Mouse (Mus musculus): Measurements from ENCODE around the gene Tha1. TPM values are rescaled to one million over a fixed set of nuclear protein-coding genes. Genes with fewer than 3 reads are reported as not detected.

Tha1 gene
- total RNA-seq (2021) = 1 to 10 TPM; 8.4 to 9.5 TPM
- polyA plus RNA-seq (2012; rRNA removed) = 40.3 and 49.3 TPM in 2 replicates
- long read RNA-seq, transcript Tha1-201 (7 exons, 1,770 nt) = major isoform, 6 of 7 reads
- long read RNA-seq, partial matches to known transcripts = 1 of 7 reads
- long read RNA-seq, other reads (novel, unspliced or antisense) = 0 of 7 reads

DNA sequence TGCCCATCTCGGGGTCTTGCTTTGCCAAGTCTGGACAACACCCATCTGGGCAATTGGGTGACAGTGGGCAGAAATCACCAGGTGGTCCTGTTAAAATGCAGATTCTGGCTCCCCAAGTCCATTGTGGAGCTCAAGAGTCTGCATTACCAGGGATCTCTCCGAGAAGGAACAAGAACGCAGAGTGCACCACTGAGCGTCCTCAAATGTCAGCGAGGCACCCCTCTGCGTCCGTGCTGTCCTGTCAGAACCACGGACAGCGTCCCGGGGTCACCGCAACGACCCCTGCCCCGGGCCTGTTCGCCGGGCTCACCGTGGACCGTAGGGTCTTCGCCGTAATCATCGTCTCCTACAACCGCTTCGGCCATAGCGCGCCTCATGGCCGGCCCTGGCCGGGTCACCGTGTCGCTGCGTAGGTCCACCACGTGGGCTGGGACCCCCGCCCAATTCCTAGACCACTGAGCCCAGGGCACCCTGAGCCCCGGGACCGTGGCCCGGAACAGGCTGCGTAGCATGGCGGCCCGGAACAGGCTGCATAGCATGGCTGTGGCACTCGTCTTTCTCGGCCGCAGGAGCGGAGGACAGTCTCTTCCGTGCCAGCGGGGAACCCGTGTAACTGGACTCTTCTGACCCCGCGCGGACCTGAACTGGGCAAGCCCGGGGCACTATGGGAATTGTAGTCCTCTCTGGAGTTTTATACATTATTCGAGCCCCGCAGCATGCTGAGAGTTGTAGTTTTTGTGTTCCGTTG, at the start of gene Tha1:
Tha1 (minus strand) TSS at position 621 of the 748 bp plus-strand sequence.
- DNase-seq = peak; percentile 89

DNA sequence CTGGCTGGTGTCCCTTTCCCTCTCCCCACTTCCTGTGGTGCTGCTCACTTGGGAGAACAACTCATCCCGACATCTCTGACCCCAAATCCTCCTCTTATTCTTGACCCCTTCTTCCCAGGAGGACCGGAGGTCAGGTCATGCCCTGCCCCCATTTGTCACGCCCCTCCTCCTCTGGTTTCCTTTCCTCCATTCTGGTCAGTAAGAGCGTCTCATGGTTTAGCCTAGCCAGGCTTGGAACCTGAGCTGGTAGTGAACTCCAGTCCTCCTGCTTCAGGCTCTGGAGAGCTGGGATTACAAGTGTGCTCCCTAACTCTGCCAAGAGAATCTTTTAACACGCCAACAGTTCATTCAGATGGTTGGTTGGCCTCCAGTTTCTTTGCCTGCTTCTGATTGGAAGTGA, 45.9 kb upstream of the Tha1 start:
- DNase-seq = peak; percentile 20

DNA sequence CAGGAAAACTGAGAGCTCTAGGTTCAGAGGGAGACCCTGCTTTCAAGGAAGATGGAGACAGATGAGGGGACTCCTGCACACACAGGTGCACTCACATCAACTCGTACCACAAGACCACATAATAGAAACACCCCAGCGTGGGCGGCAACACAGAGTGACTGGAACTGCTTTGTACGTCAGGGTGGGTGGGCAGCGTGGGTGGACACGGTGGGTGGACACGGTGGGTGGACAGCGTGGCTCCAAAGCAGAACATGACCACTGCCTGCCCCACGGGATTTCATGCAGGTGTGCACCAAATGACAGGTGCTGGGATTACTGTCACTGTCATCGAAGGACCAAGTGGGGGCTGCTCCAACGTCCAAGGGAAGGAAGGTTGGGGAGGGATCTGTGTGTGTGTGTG, 45.3 kb upstream of the Tha1 start:
- DNase-seq = no peak

DNA sequence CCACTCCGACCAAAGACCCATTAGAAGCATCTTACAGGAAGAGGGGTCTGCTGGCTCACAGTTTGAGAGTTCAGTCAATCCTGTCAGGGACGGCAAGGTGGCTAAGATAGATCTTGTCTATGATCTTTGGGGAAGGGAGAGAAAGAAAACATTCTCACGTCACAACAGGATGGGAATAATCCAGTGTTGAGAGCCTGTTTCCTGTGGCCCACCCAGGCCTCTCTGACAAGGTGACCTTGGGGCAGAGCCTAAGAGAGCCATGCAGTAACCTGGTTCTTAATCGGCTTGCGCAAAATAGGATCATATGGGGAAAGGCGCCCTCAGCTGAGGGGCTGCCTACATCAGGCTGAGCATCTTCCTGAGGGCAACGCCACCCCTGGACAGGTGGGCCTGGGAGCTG, 42.6 kb upstream of the Tha1 start:
- no peak for DNase-seq

DNA sequence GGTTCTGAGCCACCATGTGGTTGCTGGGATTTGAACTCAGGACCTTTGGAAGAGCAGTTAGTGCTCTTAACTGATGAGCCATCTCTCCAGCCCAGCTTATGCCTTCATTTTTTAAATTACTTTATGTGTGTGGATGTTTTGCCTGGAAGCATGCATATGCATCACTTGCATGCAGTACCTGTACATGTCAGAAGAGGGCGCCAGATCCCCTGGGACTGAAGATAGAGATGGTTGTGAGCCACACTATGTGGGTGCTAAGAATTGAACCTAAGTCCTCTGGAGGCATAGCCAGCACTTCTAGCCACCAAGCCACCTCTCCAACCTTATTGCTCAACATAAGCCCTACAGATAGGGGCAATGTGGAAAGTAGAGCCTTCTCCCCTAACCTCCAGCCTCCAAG, 42.1 kb upstream of the Tha1 start:
- no peak for DNase-seq

DNA sequence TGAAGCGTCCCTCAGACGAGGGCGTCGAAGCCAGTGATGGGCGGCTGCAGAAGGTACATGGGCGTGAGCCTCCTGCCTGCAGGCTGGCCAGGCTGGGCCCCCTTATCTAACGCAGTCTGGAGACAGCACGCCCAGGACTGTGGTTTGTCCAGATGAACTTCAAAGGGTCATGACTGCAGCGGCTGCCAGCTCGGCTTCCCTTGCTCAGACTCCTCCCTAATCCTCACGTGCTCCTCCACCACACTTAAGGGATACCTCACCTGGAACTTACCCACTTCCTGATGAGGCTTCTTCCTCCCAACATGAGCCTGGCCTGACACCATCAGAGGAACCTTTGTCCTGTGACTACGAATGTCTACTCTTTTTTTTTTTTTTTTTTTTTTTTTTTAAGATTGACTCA, 41.2 kb upstream of the Tha1 start:
- DNase-seq = no peak

DNA sequence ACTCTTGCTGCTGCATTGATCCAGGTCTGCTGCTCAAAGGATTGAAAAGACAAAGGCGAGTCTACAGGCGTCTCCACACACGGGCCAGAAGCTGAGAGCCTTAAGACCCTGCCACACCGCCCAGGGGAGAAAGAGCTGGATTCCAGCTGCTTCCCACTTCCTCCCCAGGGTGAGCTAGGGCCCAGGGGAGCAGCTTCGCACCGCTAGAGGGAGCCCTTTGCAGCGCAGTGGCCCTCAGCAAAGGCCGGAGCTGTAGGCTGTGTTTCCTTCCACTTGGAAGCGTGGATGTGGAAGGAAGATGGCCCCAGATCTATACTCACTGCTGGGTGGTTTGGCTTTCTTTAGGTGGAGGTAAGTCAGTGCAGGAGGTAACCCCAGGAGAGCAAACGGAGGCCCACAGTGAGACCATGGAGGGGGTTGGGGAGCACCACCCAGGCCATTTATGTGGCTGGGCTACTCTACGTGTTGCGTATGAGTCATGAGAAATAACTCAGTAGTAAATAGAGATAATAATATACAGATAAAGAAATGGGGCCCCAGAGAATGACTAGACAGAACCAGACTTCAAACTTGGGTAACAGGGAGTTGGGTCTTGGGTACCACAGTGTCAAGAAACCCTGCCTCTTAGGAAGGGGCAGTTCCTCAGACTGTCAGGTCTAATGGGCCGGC, 39.5 kb upstream of the Tha1 start:
- peak; percentile 89 for DNase-seq

DNA sequence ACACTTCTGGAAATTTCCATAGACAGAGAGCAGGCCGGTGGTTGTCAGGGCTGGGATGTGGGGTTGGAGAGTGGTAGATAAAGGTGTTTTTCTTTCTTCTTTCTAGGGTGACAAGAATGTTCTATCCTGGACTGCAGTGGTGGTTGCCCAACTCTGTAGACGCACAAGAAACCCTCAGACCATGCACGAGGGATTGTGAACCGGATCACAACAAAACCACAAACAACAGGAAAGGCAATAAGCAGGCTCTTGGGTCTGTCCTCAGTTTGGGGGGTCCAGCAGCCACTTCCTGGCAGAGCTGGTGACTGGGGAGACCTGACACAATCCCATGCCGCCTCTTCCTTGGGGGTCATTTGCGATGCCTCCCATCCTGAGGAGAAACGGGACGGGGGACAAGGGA, 36.1 kb upstream of the Tha1 start:
- no peak for DNase-seq

DNA sequence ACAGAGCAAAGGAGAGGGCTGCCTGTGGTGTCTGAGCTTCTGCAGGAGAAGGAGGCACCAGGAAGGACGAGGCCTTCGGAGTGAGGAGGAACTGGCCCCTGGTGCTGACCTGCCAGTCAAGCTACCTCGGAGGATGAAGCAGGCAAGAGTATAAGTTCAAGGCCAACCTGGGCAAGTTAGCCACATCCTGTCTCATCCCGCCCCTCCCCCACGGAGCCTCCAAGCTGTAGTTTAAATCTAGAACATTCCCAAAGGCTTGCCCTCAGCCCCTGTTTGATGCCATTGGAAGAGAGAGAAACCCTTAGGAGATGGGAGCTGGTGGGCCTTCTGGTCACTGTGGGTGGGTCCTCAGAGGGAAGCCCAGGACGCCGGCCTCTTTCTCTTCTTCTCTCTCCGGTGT, 31.2 kb upstream of the Tha1 start:
- no peak for DNase-seq

DNA sequence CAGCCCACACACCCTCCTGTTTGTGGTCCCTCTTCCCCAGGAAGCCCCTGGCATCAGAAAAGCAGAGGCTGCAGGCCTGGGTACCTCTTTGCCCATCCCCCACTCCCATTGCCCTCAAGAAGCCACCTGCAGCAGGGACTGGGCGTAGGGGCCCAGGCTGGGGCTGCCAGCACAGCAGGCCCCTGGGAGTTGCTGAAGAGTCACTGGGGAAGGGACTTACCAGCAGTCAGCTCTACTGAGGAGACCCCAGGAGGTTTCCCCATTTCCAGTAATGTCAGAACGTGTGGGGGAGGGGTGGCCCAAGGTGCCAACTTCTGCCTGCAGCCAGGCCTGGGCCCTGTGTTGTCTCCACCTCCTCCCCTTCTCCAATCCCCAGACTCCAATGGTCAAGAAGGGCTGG, 29.0 kb upstream of the Tha1 start:
- DNase-seq = no peak

DNA sequence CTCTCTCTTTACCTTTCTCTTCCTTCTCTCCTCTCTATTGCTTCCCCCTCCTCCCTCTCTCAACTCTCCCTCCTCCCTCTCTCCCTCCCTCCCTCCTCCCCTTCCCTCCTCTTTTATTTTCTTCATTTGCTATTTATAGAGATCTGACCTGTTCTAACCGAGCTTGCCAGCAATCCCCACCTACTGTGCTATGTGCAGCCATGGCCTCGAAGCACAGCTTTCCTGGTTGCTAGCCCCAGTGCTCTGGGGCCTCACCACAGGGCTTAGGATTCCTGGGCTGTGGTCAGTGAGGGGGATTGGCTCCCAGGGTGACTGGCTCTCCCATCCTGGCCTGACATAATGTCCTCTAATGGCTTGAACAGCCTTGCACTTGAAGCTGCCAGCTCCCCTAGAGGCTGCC, 23.3 kb upstream of the Tha1 start:
- DNase-seq = no peak

DNA sequence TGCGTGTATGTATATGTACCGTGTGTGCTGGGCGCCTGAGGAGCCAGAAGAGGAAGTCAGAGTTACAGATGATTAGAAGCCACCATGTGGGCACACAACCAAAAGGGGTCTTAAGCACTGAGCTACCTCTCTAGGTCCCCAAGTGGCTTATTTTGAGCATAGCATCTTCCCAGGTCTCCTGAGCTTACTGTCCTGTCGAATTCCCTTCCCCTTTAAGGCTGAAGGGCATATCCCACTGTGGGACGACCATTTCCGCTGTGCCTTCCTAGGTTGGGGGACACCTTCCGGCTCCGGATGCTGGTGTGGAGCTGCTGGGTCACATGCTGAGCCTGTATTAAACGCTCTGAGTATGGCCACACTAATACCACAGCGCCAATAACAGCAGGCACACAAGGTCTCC, 21.4 kb upstream of the Tha1 start:
- DNase-seq = no peak

DNA sequence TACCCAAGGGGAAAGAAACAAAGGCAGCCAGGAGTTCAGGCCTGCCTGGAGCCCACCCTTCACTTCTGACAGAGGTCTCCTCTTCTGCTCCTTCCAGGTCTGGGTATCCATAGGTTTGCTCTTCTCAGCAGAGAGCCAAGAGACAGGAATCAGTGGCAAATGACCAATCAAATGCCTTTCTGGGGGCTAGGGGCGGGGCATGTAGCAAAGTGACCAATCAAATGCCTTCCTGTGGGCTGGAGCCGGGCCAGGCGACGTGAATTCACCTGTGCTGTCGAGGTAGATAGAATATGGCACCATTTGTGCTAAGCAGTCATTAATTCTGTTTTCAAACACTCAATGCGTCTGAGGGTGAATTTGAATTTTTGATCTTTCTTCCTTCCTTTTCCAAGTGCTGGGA, 18.9 kb upstream of the Tha1 start:
- no peak for DNase-seq

DNA sequence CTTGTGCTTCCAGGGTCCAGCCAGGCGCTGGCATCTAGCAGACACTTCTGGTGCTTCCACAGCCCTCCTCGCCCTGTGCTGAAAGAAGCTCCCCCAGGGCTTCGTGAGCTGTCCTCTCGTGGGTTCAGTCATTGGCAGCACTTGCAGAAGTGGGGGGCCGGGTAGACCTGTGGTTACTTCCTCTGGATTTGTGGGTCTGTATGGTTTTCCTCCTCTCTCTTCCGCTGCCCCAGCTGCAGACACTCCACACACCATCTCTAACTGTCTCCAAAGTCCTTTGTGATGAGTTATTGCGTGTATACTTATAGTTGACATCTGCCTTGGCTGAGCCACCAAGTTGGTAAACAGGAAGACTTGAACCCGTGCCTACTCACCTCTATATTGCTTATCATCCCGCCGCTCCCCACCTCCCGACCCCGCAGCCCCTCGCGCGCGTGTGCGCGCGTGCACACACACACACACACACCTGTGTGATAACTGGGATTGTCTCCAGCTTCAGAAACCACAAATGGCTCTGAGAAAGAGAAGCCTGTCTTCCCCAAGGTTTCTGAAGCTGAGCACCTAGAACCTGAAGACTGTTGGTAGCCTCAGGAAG, 18.4 kb upstream of the Tha1 start:
- DNase-seq = no peak

DNA sequence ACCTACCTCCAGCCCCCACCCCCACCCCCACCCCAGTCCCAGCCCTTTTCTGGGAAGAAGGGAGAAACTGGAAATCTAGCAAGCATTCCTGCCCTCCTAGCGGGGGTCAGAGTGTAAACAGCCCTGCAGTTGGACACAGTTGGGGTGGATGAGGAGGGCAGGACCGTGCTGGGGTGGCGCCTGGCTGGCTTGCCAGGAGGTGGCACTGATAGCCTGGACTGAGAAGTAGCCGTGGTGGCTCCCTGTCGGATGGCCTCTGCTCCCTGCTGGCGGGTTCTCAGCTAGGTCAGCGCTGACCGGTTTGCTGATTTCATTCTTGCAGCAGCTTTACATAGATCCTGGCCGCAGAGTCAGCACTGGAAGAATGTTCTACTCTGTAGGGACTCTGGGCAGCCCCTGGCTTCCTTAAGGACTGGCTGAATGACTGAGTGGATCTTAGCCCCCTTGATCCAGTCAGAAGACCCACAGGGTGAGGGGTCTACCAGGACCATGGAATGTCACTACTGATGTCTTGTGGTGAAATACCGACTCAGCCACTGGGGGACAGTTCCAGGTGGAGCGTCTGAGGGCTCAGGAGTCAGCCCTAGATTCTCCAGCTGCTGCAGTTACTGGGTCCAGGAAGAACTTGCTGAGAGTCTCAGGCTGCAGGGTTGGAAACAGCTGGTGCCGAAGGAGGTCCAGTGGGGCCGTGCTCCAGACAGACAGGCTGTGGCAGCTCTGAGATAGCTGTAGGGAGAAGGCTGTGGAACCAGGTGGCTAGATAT, 17.4 kb upstream of the Tha1 start:
- no peak for DNase-seq

DNA sequence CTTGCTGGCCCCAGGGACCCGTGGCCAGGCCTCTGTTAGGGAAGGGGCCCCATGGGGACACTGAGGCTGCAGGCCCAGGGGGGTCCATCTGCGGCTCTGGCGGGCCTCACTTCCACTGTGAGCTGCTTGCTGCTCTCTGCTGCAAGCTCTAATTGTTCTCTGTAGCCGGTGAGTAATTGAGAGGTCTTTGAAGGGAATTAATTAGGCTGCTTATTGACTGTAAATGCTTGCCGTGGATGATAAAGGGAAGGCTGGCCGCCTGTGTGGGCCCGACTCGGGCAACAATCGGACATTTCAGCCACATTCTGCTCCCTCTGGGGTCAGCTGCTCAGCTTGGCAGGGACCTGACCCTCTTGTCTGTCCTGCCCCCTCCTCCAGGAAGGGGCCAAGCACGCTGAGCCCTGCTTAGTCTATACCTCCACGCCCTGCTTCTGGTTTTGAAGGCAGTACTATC, 16.6 kb upstream of the Tha1 start:
- DNase-seq = no peak

DNA sequence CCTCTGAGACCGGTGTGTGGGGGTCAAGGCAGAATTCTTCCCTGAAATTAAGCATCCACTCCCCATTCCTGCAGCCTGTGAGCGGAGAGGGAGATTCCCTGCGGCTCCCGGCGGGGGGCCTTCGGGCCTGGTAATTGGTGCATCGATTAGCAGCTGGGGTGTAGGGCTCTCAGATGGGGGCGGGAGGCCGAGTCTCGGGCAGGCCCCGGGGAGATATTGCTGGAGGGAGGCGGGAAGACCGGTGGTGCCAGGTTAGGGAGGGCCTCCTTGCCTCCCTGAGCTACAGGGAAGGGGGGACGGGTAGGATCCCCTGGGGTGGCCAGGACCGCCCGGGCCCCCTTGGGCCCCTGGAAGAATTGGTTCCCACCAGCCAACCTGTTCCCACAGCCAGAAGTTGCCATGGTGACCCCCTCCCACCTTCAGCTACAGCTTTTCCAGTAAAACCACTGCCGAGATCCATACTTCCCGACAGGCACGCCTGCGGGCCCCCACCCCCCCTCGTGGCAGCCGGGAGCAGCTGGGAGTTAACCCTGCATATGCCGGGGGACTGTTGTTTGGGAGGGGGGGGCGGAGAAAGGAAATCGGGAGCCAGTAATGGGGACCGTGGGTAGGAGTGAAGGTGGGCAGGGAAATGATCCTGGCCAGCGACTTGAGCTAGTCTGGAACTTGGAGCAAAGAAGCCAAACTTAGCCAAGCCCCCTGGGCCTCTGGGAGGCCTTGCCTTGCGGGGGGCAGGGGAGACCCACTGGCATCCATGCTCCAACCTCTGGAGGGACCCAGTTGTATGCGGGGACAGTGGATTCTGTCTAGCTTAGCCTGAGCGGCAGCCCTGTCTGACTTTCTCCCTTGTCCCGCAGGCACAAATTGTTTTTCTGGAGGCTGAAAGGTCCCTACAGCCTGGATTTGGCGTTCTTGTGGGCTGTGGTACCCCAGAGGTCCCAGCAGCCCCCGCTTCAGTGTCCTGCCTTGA, 15.9 kb upstream of the Tha1 start:
- no peak for DNase-seq

DNA sequence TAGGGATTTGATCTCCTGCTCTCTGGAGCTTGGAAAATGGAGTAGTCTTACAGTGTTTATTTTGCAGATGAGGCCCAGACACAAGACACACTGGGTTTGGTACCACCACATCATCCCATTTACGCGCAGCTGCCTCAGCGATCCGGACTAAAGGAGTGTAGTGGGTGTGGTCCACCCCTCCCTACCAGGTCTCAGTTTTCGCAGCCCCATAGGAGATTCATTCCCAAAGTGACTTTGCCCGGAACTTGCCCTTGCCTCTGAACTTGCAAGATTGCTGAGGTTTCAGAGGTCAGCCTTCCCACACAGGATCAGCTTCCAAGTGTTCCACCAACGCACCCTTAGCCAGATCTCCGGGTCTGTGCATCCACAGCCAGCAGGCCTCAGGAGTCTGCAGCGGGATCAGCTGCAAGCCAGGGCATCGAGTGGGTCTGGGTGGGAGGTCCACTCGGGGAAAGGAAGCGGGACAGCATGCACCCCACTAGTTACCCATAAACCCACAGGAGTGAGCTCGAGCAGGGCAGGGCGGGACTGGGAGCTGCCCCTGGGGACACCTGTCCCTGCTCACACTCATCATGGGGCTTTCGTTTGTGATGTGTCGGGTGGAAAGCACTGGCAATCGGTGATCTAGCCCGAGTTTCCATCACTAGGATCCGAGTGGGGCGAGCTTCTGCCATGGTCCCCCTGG, 15.0 kb upstream of the Tha1 start:
- no peak for DNase-seq

DNA sequence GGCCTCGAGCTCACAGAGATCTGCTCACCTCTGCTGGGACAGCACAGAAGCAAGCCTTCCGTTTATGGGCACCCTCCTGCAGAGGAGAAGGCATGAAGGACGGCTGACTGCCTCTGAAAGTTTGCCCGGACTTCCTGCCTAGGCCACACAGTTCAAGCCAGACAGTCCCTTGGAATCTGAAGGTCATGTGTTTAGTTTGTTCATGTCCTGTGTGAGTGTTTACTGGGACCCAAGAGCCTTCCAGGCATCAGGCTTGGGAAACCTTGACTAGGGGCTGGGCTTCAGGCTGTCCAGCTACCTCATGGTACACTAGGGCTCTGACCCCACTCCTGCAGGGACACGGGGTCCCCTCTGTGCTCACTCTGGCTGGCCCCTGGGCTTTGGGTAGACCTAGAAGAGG, 12.7 kb upstream of the Tha1 start:
- peak; percentile 55 for DNase-seq

DNA sequence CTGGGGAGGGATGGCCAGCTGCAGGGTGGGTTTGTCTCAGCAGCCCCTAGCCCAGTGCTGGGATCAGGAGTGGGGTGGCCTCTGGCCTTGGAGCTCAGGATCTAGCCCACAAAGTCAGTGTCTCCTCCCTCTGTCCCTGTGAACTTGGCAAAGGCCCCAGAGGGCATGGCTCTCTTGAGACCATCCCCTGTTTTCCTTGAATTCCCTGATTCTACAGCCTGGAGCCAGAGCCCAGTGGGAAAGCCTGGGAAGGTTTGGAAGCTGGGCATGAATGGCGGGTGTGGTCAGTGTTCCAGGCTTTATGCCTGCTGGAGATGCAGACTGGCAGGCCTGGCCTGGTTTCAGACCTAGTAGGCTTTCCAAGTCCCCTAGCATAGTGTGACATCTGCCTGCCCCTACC, 8.9 kb upstream of the Tha1 start:
- DNase-seq = peak; percentile 30

DNA sequence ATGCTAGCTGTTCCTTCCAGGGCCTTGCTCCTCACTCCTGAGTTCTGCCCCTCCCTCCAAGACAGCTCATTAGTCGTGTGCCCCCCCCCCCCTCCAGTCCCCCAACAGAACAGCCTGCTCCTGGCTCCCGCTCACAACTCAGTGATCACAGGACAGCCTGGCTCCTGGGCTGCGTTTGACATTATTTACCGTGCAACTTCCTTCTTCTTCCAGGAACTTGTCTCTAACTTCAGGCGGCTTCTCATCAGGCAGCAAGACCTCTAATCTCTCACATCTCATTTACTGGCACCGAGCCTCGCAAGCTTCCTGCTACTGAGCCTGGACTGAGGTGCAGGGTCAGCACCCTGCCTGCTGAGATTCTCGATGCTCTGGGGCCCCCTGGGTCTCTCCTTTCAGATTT, 8.5 kb upstream of the Tha1 start:
- peak; percentile 57 for DNase-seq
